Mouse (Mus musculus): Measurements from ENCODE around the gene Vmn1r180. TPM values are rescaled to one million over a fixed set of nuclear protein-coding genes. Genes with fewer than 3 reads are reported as not detected.
"Not testable (repeated sequence)": the region's sequence is repeated elsewhere in the genome, so short reads cannot be mapped to it uniquely, and the experiment has no call there.

Vmn1r180 gene
- not detected in 2 replicates for polyA plus RNA-seq (2012; rRNA removed)

GRCm38 (mm10) chr7:23950332-23950731 is at the start of gene Vmn1r180:
Gene Vmn1r180, plus strand, starts transcription at chr7:23950632.
- DNase-seq (ENCODE audit: low read depth), result no peak

- no peak for DNase-seq (ENCODE audit: low read depth)
Measured at GRCm38 (mm10) chr7:23926678-23927077, 23.8 kb upstream of the Vmn1r180 start, which contains the start of gene Vmn1r179. Gene Vmn1r179, plus strand, starts transcription at chr7:23926978.

- DNase-seq (ENCODE audit: low read depth), result not testable (repeated sequence)
Measured at GRCm38 (mm10) chr7:23968044-23968443, 17.6 kb downstream of the Vmn1r180 start.

GRCm38 (mm10) chr7:23974315-23974714 is 23.9 kb downstream of the Vmn1r180 start, which contains the start of gene Vmn1r181:
Gene Vmn1r181, plus strand, starts transcription at chr7:23974615.
- DNase-seq (ENCODE audit: low read depth), result not testable (repeated sequence)

- no peak for DNase-seq (ENCODE audit: low read depth)
Measured at GRCm38 (mm10) chr7:24001391-24001790, 51.0 kb downstream of the Vmn1r180 start, which contains the start of gene V1rd19. Gene V1rd19, plus strand, starts transcription at chr7:24001691.

Other genes starting within 250 kb of the Vmn1r180 start
- not detected in 2 replicates for gene Vmn1r173, start 249.9 kb upstream of the Vmn1r180 start, polyA plus RNA-seq (2012; rRNA removed)
- not detected in 2 replicates for gene Vmn1r174, start 198.4 kb upstream of the Vmn1r180 start, polyA plus RNA-seq (2012; rRNA removed)
- not detected in 2 replicates for gene Vmn1r175, start 140.0 kb upstream of the Vmn1r180 start, polyA plus RNA-seq (2012; rRNA removed)
- not detected in 2 replicates for gene Vmn1r176, start 113.3 kb upstream of the Vmn1r180 start, polyA plus RNA-seq (2012; rRNA removed)
- gene Vmn1r177, start 84.2 kb upstream of the Vmn1r180 start, polyA plus RNA-seq (2012; rRNA removed), result not detected in 2 replicates
- gene Vmn1r178, start 58.6 kb upstream of the Vmn1r180 start, polyA plus RNA-seq (2012; rRNA removed), result not detected in 2 replicates
- not detected in 2 replicates for gene Vmn1r179, start 23.7 kb upstream of the Vmn1r180 start, polyA plus RNA-seq (2012; rRNA removed)
- gene Vmn1r181, start 24.0 kb downstream of the Vmn1r180 start, polyA plus RNA-seq (2012; rRNA removed), result not detected in 2 replicates
- gene V1rd19, start 51.1 kb downstream of the Vmn1r180 start, polyA plus RNA-seq (2012; rRNA removed), result not detected in 2 replicates
- gene Vmn1r183, start 102.6 kb downstream of the Vmn1r180 start, polyA plus RNA-seq (2012; rRNA removed), result not detected in 2 replicates
- gene Zfp180, start 131.3 kb downstream of the Vmn1r180 start, polyA plus RNA-seq (2012; rRNA removed), result 13.1 and 14.2 TPM in 2 replicates
- gene Zfp112, start 161.7 kb downstream of the Vmn1r180 start, polyA plus RNA-seq (2012; rRNA removed), result 2.6 TPM in 2 replicates
- gene Zfp235, start 183.5 kb downstream of the Vmn1r180 start, polyA plus RNA-seq (2012; rRNA removed), result 6.0 and 6.7 TPM in 2 replicates
- 0.18 and 0.27 TPM in 2 replicates for gene Zfp114, start 224.4 kb downstream of the Vmn1r180 start, polyA plus RNA-seq (2012; rRNA removed)

Data from gonadal fat pad, adult 2 months (tissue).